Mouse (Mus musculus): Measurements from ENCODE around the gene Anxa6.

DNA sequence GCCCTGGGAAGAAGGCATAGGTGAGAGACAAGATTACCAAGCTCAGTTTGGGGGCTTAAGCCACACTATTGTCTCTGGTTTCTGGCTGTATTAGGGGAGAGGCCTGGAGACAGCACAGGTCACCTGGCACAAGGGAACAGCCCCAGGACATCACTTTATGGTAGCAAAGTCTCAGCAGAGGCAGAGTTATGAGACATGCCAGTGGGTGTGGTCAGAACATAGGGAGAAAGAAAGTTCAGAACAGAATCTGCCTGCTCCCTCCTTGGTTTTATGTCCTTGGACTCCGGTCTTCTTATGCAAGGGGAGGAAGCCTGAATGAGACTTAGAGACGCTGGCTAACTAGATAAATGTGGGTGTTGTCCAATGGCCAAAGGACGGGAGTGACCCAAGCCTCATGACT lies 88.5 kb downstream of the Anxa6 start:
- TF ChIP-seq CTCF (IDR thresholded peaks at IDR 0.05; ENCODE audit: extremely low read depth, insufficient read length, insufficient replicate concordance, low read depth, low read length), result no peak
- no peak for TF ChIP-seq POLR2A (IDR thresholded peaks at IDR 0.05; ENCODE audit: low read depth, low read length)

All from small intestine, adult 2 months (tissue).